Mouse (Mus musculus) bone marrow, adult 2 months (tissue): ENCODE results near the gene Olfr99. TPM values are rescaled to one million over a fixed set of nuclear protein-coding genes. Genes with fewer than 3 reads are reported as not detected.
"Not testable (repeated sequence)": the region's sequence is repeated elsewhere in the genome, so short reads cannot be mapped to it uniquely, and the experiment has no call there.

Experiments used
- H3K27ac ChIP-seq: fragments of 200-500 bp; 2 replicates; pipeline ENCODE4 v1.5.1; 2012; ENCODE audit warnings: low read depth, mild to moderate bottlenecking, control low read depth, inconsistent platforms, low read length; ENCODE audit not compliant: control insufficient read depth, poor library complexity, insufficient read depth
- H3K4me1 ChIP-seq: fragments of 200-500 bp; 2 replicates; pipeline ENCODE4 v1.6.1; 2011; ENCODE audit warnings: low read length; ENCODE audit not compliant: control insufficient read depth, insufficient read depth
- H3K4me3 ChIP-seq: fragments of 200-500 bp; replicated peaks from 2 replicates; pipeline ENCODE3; 2011; ENCODE audit warnings: mild to moderate bottlenecking, low read depth, low read length, control low read depth; ENCODE audit not compliant: control insufficient read depth
- CTCF ChIP-seq: fragments of 200-500 bp; IDR thresholded peaks from 2 replicates; pipeline ENCODE4 v1.5.1; 2011; ENCODE audit warnings: low read length, control low read depth; ENCODE audit not compliant: control insufficient read depth, insufficient read depth
- POLR2A ChIP-seq: fragments of 200-500 bp; IDR thresholded peaks from 2 replicates; pipeline ENCODE4 v1.6.1; 2011; ENCODE audit warnings: low read depth, mild to moderate bottlenecking, control low read depth, low read length, borderline replicate concordance; ENCODE audit not compliant: control insufficient read depth
- WGBS: fragments of 180-500 bp; shearing (Covaris S2); methylation state at CpG from one replicate; pipeline ENCODE4 v1.1.7; 2018; 5-methylcytosine and 5-hydroxymethylcytosine counted together
- polyA plus RNA-seq: library from polyadenylated mRNA; stranded (reverse); fragments of >200 nt; gene quantifications from 2 replicates; pipeline ENCODE4 v1.2.4, GENCODE M21; 2011; ENCODE audit warnings: low replicate concordance; ENCODE audit not compliant: missing spikeins, insufficient read depth, insufficient read length

Olfr99 gene
- polyA plus RNA-seq, 1 experiment = not detected

GRCm38 (mm10) chr17:37270702-37271092 lies 12.6 kb downstream of the Olfr99 start:
- Histone ChIP-seq H3K27ac (peak overlapping the region; percentile 79), H3K4me3 (peak overlapping the region; percentile 91), H3K4me1 (no peaks in the 10 kb centered on the region)
- TF ChIP-seq POLR2A (no peak), CTCF (no peak)
- 4% methylated on average over 8 of the region's 8 CpGs for WGBS

GRCm38 (mm10) chr17:37270058-37270701 lies 13.1 kb downstream of the Olfr99 start, which contains the start of gene H2-M3:
TSS of gene H2-M3 (plus strand) at chr17:37270220.
- under 1% methylated on average over 26 of the region's 26 CpGs for WGBS
- H3K27ac ChIP-seq = peak within 1 kb of the TSS; percentile 79
- peak within 1 kb of the TSS; percentile 91 for H3K4me3 ChIP-seq

GRCm38 (mm10) chr17:37263626-37264025 lies 19.6 kb downstream of the Olfr99 start, which contains the start of gene Olfr98:
TSS of gene Olfr98 (minus strand) at chr17:37263749.
- Histone ChIP-seq H3K27ac (no peak within 1 kb of the TSS), H3K4me1 (no peaks in the 10 kb centered on the region), H3K4me3 (no peak within 1 kb of the TSS)
- no peak for TF ChIP-seq POLR2A
- no peak for TF ChIP-seq CTCF
- 79% methylated on average over 1 of the region's 1 CpGs for WGBS

More at GRCm38 (mm10) chr17:37270058-37270701, 13.1 kb downstream of the Olfr99 start, which contains the start of gene H2-M3:
- H3K4me1 ChIP-seq = no peaks in the 10 kb centered on the region
- TF ChIP-seq CTCF = no peak
- TF ChIP-seq POLR2A = no peak

GRCm38 (mm10) chr17:37250544-37250943 lies 32.7 kb downstream of the Olfr99 start:
- no peak overlapping the region for H3K4me3 ChIP-seq
- H3K4me1 ChIP-seq = no peaks in the 10 kb centered on the region
- TF ChIP-seq CTCF (peak; percentile 42), POLR2A (no peak)
- 24% methylated on average over 1 of the region's 1 CpGs for WGBS
- H3K27ac ChIP-seq = no peak overlapping the region

- H3K4me1 ChIP-seq = no peaks in the 10 kb centered on the region
- TF ChIP-seq CTCF = no peak
- TF ChIP-seq POLR2A = no peak
- H3K27ac ChIP-seq = no peak overlapping the region
- no peak overlapping the region for H3K4me3 ChIP-seq
These were observed 33.8 kb downstream of the Olfr99 start for GRCm38 (mm10) chr17:37249460-37249859.

- Histone ChIP-seq H3K27ac (no peak overlapping the region), H3K4me3 (no peak overlapping the region), H3K4me1 (no peaks in the 10 kb centered on the region)
- TF ChIP-seq CTCF = peak; percentile 14; the same call in 1 of the 2 replicates
- no peak for TF ChIP-seq POLR2A
- 10% methylated on average over 5 of the region's 5 CpGs for WGBS
These were observed 36.5 kb downstream of the Olfr99 start for GRCm38 (mm10) chr17:37246715-37247114.

GRCm38 (mm10) chr17:37242198-37242597 lies 41.1 kb downstream of the Olfr99 start:
- no peak overlapping the region for H3K4me3 ChIP-seq
- H3K4me1 ChIP-seq = no peaks in the 10 kb centered on the region
- no peak overlapping the region for H3K27ac ChIP-seq
- WGBS = 46% methylated on average over 3 of the region's 3 CpGs
- TF ChIP-seq POLR2A (no peak), CTCF (no peak)

GRCm38 (mm10) chr17:37237230-37237629 lies 46.0 kb downstream of the Olfr99 start, which contains the start of gene Olfr97:
TSS of gene Olfr97 (minus strand) at chr17:37237330.
- not testable (repeated sequence) for H3K4me3 ChIP-seq, H3K27ac ChIP-seq, H3K4me1 ChIP-seq
- 79% methylated on average over 2 of the region's 2 CpGs for WGBS

Other genes starting within 250 kb of the Olfr99 start
- gene Gabbr1, start 237.5 kb downstream of the Olfr99 start, polyA plus RNA-seq = 19.5 and 47.1 TPM in 2 replicates
- not detected in 2 replicates for gene Olfr90, start 195.0 kb downstream of the Olfr99 start, polyA plus RNA-seq
- not detected in 2 replicates for gene Olfr91, start 185.2 kb downstream of the Olfr99 start, polyA plus RNA-seq
- gene Olfr92, start 163.4 kb downstream of the Olfr99 start, polyA plus RNA-seq = not detected in 2 replicates
- not detected in 2 replicates for gene Olfr93, start 122.0 kb downstream of the Olfr99 start, polyA plus RNA-seq
- 6.7 and 19.8 TPM in 2 replicates for gene Ubd, start 89.6 kb downstream of the Olfr99 start, polyA plus RNA-seq
- gene Olfr94, start 82.5 kb downstream of the Olfr99 start, polyA plus RNA-seq = not detected in 2 replicates
- 0.40 TPM in 1 of 2 replicates, not detected in the other for gene Olfr95, start 70.3 kb downstream of the Olfr99 start, polyA plus RNA-seq
- not detected in 2 replicates for gene Olfr96, start 63.3 kb downstream of the Olfr99 start, polyA plus RNA-seq
- gene Olfr97, start 46.1 kb downstream of the Olfr99 start, polyA plus RNA-seq = not detected in 2 replicates
- gene Olfr98, start 19.7 kb downstream of the Olfr99 start, polyA plus RNA-seq = not detected in 2 replicates
- gene H2-M3, start 13.2 kb downstream of the Olfr99 start, polyA plus RNA-seq = 3.7 and 8.7 TPM in 2 replicates
- gene Olfr101, start 20.9 kb upstream of the Olfr99 start, polyA plus RNA-seq = not detected in 2 replicates
- not detected in 2 replicates for gene Olfr102, start 33.6 kb upstream of the Olfr99 start, polyA plus RNA-seq
- not detected in 2 replicates for gene Olfr103, start 56.2 kb upstream of the Olfr99 start, polyA plus RNA-seq
- not detected in 2 replicates for gene Olfr104-ps, start 76.1 kb upstream of the Olfr99 start, polyA plus RNA-seq
- not detected in 2 replicates for gene Olfr105-ps, start 95.6 kb upstream of the Olfr99 start, polyA plus RNA-seq
- not detected in 2 replicates for gene Olfr106-ps, start 106.9 kb upstream of the Olfr99 start, polyA plus RNA-seq
- gene Olfr107, start 115.8 kb upstream of the Olfr99 start, polyA plus RNA-seq = not detected in 2 replicates
- not detected in 2 replicates for gene Olfr108, start 162.0 kb upstream of the Olfr99 start, polyA plus RNA-seq
- gene Olfr109, start 175.5 kb upstream of the Olfr99 start, polyA plus RNA-seq = not detected in 2 replicates
- not detected in 2 replicates for gene H2-M2, start 200.1 kb upstream of the Olfr99 start, polyA plus RNA-seq
- 0.59 and 1.5 TPM in 2 replicates for gene Olfr110, start 209.0 kb upstream of the Olfr99 start, polyA plus RNA-seq
- gene Olfr111, start 224.6 kb upstream of the Olfr99 start, polyA plus RNA-seq = not detected in 2 replicates